Mouse (Mus musculus): ENCODE measurements around the gene Rassf1.

Gene Rassf1

DNA sequence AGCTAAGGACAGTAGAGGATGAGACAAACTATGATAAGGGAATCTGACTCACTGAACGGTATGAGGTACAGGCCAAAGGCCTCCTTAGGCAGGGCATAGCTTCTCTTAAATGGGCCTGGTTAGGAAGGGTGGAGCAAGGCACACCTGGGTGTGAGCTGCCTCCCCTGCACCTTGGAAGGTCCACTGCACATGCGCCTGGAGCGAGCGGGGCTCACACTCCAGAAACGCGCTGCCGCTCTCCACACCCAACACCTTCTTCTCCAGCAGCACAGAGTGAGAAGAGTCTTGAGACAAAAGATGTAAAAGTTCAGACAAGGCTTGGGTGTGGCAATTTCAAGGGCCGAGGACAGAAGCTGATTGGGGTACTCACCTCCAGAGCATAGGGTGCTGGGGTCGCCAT is 48.1 kb downstream of the Rassf1 start:
- no peak for ATAC-seq (ENCODE audit: insufficient number of reproducible peaks, low FRiP score, low TSS enrichment)

DNA sequence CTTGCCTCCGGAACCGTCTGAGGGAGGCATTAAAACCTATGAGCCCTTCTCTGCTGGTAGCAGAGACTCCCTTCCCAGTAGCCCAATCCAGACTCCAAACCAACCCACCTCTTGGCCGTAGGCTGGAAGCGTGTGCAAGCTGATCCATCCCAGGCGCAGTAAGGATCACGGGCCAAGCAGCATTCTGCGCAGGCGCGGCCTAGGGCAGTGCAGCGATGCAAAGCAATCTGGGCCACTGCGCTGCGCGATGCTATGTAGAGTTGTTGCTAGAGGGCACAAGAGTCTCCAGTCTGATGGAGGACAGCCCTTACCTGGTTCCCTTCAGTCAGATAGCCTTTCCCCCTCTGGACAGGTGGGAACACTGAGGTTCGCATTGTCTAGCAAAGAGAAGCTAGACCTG is 48.5 kb downstream of the Rassf1 start:
- ATAC-seq (ENCODE audit: insufficient number of reproducible peaks, low FRiP score, low TSS enrichment), result no peak

DNA sequence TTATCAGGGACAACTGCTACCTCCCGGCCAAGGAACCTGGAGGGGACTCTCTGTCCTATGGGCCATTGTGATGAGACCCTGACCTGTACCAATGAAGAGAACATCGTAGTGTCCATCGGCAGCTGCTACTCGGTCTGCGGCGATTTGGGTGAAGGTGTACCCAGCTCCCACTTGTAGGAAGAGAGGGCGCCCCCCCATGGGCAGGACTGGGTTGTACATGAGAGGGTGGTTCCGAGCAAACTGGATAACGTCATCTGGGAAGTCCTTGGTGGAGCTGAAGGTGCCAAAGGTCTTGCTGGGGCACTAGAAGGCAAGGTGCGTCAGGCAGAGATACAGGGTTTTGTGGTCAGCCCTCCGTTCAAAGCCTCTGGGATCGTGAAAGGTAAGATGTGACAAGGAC is 49.4 kb downstream of the Rassf1 start:
- no peak for ATAC-seq (ENCODE audit: insufficient number of reproducible peaks, low FRiP score, low TSS enrichment)

GRCm38 (mm10) chr9:107601275-107601674 is 49.9 kb downstream of the Rassf1 start:
- ATAC-seq (ENCODE audit: insufficient number of reproducible peaks, low FRiP score, low TSS enrichment), result no peak

GRCm38 (mm10) chr9:107602068-107602648 is 50.8 kb downstream of the Rassf1 start:
- peak; percentile 51; the same call in 1 of the 2 replicates for ATAC-seq (ENCODE audit: insufficient number of reproducible peaks, low FRiP score, low TSS enrichment)

DNA sequence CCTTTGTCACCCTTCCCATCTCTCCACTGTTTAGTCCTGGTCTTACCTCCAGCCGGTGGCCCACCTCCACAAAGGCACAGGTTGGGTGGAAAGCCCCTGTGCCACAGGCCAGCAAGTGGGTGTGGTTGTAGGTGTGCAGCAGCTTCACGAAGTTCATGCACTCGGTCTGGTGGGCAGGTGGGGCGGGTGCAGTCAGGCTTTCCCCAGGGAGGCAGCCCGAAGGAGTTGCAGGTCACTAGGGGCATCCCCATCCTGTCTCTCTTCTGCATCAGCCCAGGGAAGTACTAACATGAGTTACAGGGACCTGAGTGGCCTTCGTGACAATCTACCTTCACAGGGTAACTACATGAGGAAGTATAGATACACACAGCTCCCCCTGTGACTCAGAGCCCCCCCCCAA is 51.9 kb downstream of the Rassf1 start:
- no peak for ATAC-seq (ENCODE audit: insufficient number of reproducible peaks, low FRiP score, low TSS enrichment)

DNA sequence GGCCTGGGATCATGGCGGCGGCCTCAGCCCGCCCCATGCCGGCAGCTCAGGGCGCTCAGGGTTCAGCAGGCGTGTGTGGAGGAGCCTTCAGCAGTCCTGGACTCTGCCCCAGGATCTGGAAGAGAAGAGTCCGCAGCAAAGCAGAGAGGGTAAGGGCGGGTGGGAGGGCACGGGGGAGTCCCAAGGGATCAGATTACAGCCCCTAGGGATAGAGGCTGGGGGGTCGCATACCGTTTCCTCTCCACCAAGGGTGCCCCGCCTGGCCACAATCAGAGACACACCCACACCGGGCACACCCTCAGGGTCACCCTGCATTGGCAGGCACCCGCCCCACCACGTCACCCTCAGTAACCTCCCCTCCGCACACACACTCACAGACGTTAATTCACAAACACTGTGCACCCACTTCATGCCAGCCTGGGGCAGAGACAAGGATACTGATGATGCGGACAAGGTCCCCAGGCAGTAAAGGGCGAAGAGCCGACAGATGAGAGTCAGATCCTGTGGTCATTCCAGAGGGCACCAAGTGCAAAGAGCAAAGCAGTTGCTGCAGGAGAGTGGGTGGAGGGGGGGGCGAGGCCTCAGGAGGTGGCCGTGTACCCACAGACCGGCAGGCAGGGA is 53.8 kb downstream of the Rassf1 start:
- no peak for ATAC-seq (ENCODE audit: insufficient number of reproducible peaks, low FRiP score, low TSS enrichment)

DNA sequence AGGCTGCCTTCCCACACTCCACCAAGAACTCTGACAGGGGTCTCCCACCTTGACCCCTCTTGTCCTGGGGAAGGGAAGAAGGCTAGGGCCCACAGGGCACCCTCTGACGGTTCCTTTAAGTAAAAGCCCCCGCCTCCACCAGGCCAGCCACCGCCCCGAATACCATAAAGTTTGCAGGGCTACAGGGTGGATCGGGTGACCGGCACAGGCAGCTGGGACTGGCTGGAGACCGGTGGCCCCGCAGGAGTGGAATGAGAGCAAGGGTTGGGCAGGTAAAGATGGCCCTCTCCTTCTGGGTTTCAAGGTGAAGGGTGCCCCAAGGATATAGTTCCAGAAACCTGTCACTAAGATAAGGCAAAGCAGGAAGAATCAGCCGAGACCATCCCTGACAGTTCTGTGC is 55.2 kb downstream of the Rassf1 start:
- no peak for ATAC-seq (ENCODE audit: insufficient number of reproducible peaks, low FRiP score, low TSS enrichment)

- ATAC-seq (ENCODE audit: insufficient number of reproducible peaks, low FRiP score, low TSS enrichment), result no peak
Measured at GRCm38 (mm10) chr9:107607036-107607435, 55.7 kb downstream of the Rassf1 start.

- no peak for ATAC-seq (ENCODE audit: insufficient number of reproducible peaks, low FRiP score, low TSS enrichment)
Measured at GRCm38 (mm10) chr9:107607653-107608245, 56.4 kb downstream of the Rassf1 start.

DNA sequence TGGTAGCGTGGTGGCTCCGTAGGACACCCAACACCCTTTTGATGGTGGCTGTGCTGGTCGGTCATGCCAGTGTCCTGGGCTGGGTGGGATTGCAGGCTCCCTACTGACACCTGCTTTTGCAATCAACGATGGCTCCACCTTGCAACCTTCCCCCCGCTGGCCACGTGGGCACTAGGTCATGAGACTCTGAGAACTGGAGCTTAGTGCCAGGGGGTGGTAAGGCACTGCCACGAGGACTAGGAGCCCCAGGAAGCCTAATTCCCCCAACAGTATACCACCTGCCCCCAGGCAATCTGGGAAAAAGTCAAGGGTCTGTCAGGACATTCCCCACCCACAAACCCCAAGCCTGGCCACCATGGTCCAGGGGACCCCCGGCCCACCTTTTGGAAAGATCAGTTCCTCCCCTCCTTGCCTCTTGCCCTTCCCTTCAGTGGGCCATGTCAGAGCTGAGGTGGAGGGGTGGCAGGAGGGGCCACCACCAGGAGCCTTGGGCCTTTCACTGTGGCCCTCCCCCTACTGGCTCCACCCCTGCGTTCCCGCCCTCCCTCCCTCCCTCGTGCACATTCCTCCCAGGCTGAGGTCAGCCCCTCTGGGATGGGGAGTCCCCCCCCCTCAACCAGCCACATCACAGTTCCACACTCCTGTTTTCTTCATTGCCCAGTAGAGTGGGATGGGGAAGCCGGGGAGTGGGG is 57.5 kb downstream of the Rassf1 start, which contains the start of gene Sema3b:
TSS of gene Sema3b (minus strand) at position 489 of the 692 bp plus-strand sequence.
- no peak for ATAC-seq (ENCODE audit: insufficient number of reproducible peaks, low FRiP score, low TSS enrichment)

GRCm38 (mm10) chr9:107609433-107609830 is 58.1 kb downstream of the Rassf1 start:
- ATAC-seq (ENCODE audit: insufficient number of reproducible peaks, low FRiP score, low TSS enrichment), result no peak

DNA sequence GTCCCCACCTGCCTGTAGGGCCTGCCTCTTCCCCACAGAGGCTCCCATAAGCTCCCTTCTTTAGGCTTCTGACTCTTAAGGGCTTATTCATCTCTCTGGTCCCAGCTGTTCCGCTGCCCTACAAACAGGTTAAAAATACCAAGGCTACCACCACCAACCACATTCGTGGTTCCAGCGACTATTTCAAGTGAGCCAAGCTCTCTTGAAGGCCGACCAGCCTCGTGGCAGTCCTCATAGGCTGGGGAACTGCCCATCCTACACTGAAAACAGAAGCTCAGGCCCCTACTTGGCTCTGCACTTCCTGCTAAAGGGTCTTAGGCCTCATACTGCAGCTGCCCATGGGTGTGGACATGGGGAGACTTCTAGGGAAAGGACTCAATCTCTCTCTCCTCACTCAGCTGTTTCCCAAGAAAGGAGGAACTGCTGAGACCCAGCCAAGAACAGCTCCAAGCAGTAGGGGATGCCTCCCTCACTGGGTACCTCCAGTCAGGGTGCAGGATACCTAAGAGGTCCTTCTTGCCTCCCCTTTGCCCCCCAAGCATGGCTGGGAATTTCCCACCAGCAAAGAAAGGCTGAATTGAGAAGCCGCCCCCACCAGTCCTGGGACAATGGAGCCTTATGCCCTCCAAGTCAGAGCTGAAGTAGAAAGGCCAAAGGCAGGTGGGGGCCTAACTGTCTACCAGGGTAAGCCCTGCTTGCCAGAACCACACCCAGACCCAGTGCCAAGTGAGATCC is 60.3 kb downstream of the Rassf1 start:
- ATAC-seq (ENCODE audit: insufficient number of reproducible peaks, low FRiP score, low TSS enrichment), result no peak; the same call in 1 of the 2 replicates
